Mouse (Mus musculus) liver, adult 2 months (tissue): ENCODE measurements around the gene C1rb. TPM values are rescaled to one million over a fixed set of nuclear protein-coding genes. Genes with fewer than 3 reads are reported as not detected.

Experiments used
- DNase-seq: peaks from one replicate; pipeline ENCODE4 v3.0.0-alpha.2; 2011; ENCODE audit warnings: low read depth, low spot score; ENCODE audit errors: extremely low read depth
- H3K27ac ChIP-seq: fragments of 200-500 bp; replicated peaks from 2 replicates; pipeline ENCODE4 v1.5.1; 2012; ENCODE audit warnings: low read depth, mild to moderate bottlenecking, control low read depth, inconsistent platforms, low read length; ENCODE audit not compliant: insufficient read depth
- H3K27me3 ChIP-seq: fragments of 200-500 bp; 2 replicates; pipeline ENCODE4 v1.6.1; 2012; ENCODE audit warnings: mild to moderate bottlenecking, moderate library complexity, low read length, inconsistent platforms; ENCODE audit not compliant: control insufficient read depth, insufficient read depth
- H3K36me3 ChIP-seq: fragments of 200-500 bp; 2 replicates; pipeline ENCODE4 v1.6.1; 2012; ENCODE audit warnings: low read length, inconsistent platforms; ENCODE audit not compliant: control insufficient read depth, insufficient read depth
- H3K4me1 ChIP-seq: fragments of 200-500 bp; 2 replicates; pipeline ENCODE4 v1.6.1; 2011; ENCODE audit warnings: low read length; ENCODE audit not compliant: control insufficient read depth, insufficient read depth
- H3K4me3 ChIP-seq: fragments of 200-500 bp; 2 replicates; pipeline ENCODE4 v1.5.1; 2011; ENCODE audit warnings: low read depth, mild to moderate bottlenecking, control low read depth, low read length, moderate library complexity; ENCODE audit not compliant: insufficient read depth
- H3K79me2 ChIP-seq: fragments of 200-500 bp; 2 replicates; pipeline ENCODE4 v1.6.1; 2012; ENCODE audit warnings: inconsistent platforms, mild to moderate bottlenecking, low read length, moderate library complexity; ENCODE audit not compliant: control insufficient read depth, insufficient read depth
- H3K9ac ChIP-seq: fragments of 200-500 bp; 2 replicates; pipeline ENCODE4 v1.6.1; 2012; ENCODE audit warnings: low read depth, mild to moderate bottlenecking, control low read depth, inconsistent platforms, low read length
- CTCF ChIP-seq: fragments of 200-500 bp; IDR thresholded peaks from 2 replicates; pipeline ENCODE4 v1.5.1; 2011; ENCODE audit warnings: low read depth, low read length, control low read depth
- POLR2A ChIP-seq: fragments of 200-500 bp; IDR thresholded peaks from 2 replicates; pipeline ENCODE4 v1.6.1; 2011; ENCODE audit warnings: low read length, control low read depth; ENCODE audit not compliant: insufficient read depth; ENCODE audit errors: extremely low read depth
- WGBS: fragments of 180-500 bp; shearing (Covaris S2); methylation state at CpG from one replicate; pipeline ENCODE4 v1.1.7; 2018; 5-methylcytosine and 5-hydroxymethylcytosine counted together
- polyA plus RNA-seq: library from polyadenylated mRNA; depleted of rRNA; stranded (reverse); fragments of >200 nt; gene quantifications from 2 replicates; pipeline ENCODE4 v1.2.3, GENCODE M21; 2012; rRNA removed
- total RNA-seq: library from RNA; depleted of rRNA; stranded (reverse); fragments of >200 nt; gene quantifications from 2 replicates; pipeline ENCODE4 v1.2.3, GENCODE M21; 2014; rRNA removed

Gene C1rb
- total and polyA plus RNA-seq, 2 experiments = under 0.01 to 0.12 TPM

- Histone ChIP-seq H3K79me2 (no peaks in the 10 kb centered on the region), H3K4me3 (no peak overlapping the region), H3K4me1 (no peaks in the 10 kb centered on the region), H3K27me3 (no peaks in the 10 kb centered on the region), H3K36me3 (no peaks in the 10 kb centered on the region), H3K27ac (no peak overlapping the region), H3K9ac (no peak overlapping the region)
- WGBS = 77% methylated on average over 4 of the region's 4 CpGs
- DNase-seq = no peak
- no peak for TF ChIP-seq CTCF
- TF ChIP-seq POLR2A = no peak
These were observed 60.7 kb downstream of the C1rb start for GRCm38 (mm10) chr6:124630763-124631162.

Other genes with a start within 250 kb of the C1rb start
- gene Pex5, start 155.2 kb upstream of the C1rb start, total RNA-seq = 73.7 and 88.4 TPM in 2 replicates
- gene Pex5, start 155.2 kb upstream of the C1rb start, polyA plus RNA-seq = 79.3 and 86.3 TPM in 2 replicates
- gene Clstn3, start 105.5 kb upstream of the C1rb start, total RNA-seq = 1.6 and 2.7 TPM in 2 replicates
- gene Clstn3, start 105.5 kb upstream of the C1rb start, polyA plus RNA-seq = 4.1 and 4.4 TPM in 2 replicates
- gene C1rl, start 77.2 kb upstream of the C1rb start, total RNA-seq = 53.6 and 59.5 TPM in 2 replicates
- gene C1rl, start 77.2 kb upstream of the C1rb start, polyA plus RNA-seq = 67.3 and 73.0 TPM in 2 replicates
- gene C1ra, start 57.9 kb upstream of the C1rb start, total RNA-seq = 165 and 177 TPM in 2 replicates
- gene C1ra, start 57.9 kb upstream of the C1rb start, polyA plus RNA-seq = 92.5 and 119 TPM in 2 replicates
- 384 and 554 TPM in 2 replicates for gene C1s1, start 27.9 kb upstream of the C1rb start, total RNA-seq
- 174 and 206 TPM in 2 replicates for gene C1s1, start 27.9 kb upstream of the C1rb start, polyA plus RNA-seq
- gene C1s2, start 65.8 kb downstream of the C1rb start, total RNA-seq = 0.09 TPM in 1 of 2 replicates, not detected in the other
- not detected in 2 replicates for gene C1s2, start 65.8 kb downstream of the C1rb start, polyA plus RNA-seq
- 72.4 and 99.9 TPM in 2 replicates for gene Lpcat3, start 92.7 kb downstream of the C1rb start, total RNA-seq
- gene Lpcat3, start 92.7 kb downstream of the C1rb start, polyA plus RNA-seq = 172 and 188 TPM in 2 replicates
- 97.4 and 99.6 TPM in 2 replicates for gene Emg1, start 141.9 kb downstream of the C1rb start, total RNA-seq
- 46.0 and 56.3 TPM in 2 replicates for gene Emg1, start 141.9 kb downstream of the C1rb start, polyA plus RNA-seq
- 140 and 151 TPM in 2 replicates for gene Phb2, start 142.0 kb downstream of the C1rb start, total RNA-seq
- gene Phb2, start 142.0 kb downstream of the C1rb start, polyA plus RNA-seq = 209 and 210 TPM in 2 replicates
- 16.7 and 19.7 TPM in 2 replicates for gene Ptpn6, start 168.4 kb downstream of the C1rb start, total RNA-seq
- gene Ptpn6, start 168.4 kb downstream of the C1rb start, polyA plus RNA-seq = 17.3 and 17.8 TPM in 2 replicates
- 125 and 140 TPM in 2 replicates for gene Grcc10, start 171.1 kb downstream of the C1rb start, total RNA-seq
- 203 and 216 TPM in 2 replicates for gene Grcc10, start 171.1 kb downstream of the C1rb start, polyA plus RNA-seq
- not detected in 2 replicates for gene Gm45234, start 185.7 kb downstream of the C1rb start, total RNA-seq
- not detected in 2 replicates for gene Gm45234, start 185.7 kb downstream of the C1rb start, polyA plus RNA-seq
- 1.4 and 1.5 TPM in 2 replicates for gene Atn1, start 186.2 kb downstream of the C1rb start, total RNA-seq
- gene Atn1, start 186.2 kb downstream of the C1rb start, polyA plus RNA-seq = 9.6 and 10.9 TPM in 2 replicates
- gene Eno2, start 199.4 kb downstream of the C1rb start, total RNA-seq = 0.09 and 0.67 TPM in 2 replicates
- 0.19 and 0.34 TPM in 2 replicates for gene Eno2, start 199.4 kb downstream of the C1rb start, polyA plus RNA-seq
- not detected in 2 replicates for gene Lrrc23, start 209.4 kb downstream of the C1rb start, total RNA-seq
- not detected in 2 replicates for gene Lrrc23, start 209.4 kb downstream of the C1rb start, polyA plus RNA-seq
- 9.9 and 14.1 TPM in 2 replicates for gene Spsb2, start 238.4 kb downstream of the C1rb start, total RNA-seq
- gene Spsb2, start 238.4 kb downstream of the C1rb start, polyA plus RNA-seq = 20.1 and 21.6 TPM in 2 replicates
- 422 and 433 TPM in 2 replicates for gene Tpi1, start 244.0 kb downstream of the C1rb start, total RNA-seq
- gene Tpi1, start 244.0 kb downstream of the C1rb start, polyA plus RNA-seq = 491 and 524 TPM in 2 replicates